Mouse (Mus musculus) adrenal gland, adult (tissue): ENCODE measurements around the gene Gbp8.
"Not testable (repeated sequence)": the region's sequence is repeated elsewhere in the genome, so short reads cannot be mapped to it uniquely, and the experiment has no call there.

Source experiments
- DNase-seq, 2 experiments: peaks; one replicate each; pipeline ENCODE4 v3.0.0; 2022 to 2023; ENCODE audit warnings: low spot score in 1 of 2; ENCODE audit not compliant: inconsistent age in 2 of 2

The Gbp8 gene

GRCm38 (mm10) chr5:105062403-105062802 lies 76.9 kb downstream of the Gbp8 start:
- peak in 1 of 2 experiments; percentile 26 for DNase-seq

DNA sequence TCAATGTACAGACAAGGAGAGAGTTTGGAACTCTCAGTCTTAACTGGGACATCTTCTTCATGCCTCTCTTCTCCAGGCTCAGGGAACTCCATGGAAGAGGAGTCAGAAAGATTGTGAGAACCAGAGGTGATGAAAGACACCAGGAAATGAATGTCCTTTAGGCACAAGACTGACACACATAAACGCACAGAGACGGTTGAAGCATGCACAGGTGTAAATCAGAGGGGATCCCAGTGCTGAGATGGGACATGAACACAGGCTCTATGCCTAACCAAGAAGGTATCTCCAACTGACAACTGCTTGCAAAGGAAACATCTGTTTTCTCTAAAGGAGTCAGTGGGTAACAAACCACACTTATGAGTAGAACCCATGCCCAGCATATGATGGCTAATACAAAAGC lies 79.1 kb downstream of the Gbp8 start:
- DNase-seq = no peak

DNA sequence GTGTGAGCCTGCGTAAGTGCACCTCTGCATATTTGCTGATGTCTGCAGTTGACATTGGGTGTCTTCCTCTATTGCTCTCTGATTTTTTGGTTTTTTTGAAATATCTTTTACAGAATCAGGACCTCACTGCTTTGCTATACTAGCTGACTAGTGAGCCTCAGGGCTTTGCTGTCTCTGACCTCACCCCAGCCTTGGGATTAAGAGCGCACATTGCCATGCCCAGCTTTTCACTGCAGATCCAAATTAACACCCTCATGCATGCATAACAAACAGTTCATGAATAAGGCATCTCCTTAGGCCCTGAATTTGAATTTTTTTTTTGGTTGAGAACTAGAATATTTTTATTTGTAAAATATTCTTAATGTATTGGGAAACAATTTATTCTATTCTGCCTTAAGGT lies 84.1 kb downstream of the Gbp8 start:
- DNase-seq = no peak

DNA sequence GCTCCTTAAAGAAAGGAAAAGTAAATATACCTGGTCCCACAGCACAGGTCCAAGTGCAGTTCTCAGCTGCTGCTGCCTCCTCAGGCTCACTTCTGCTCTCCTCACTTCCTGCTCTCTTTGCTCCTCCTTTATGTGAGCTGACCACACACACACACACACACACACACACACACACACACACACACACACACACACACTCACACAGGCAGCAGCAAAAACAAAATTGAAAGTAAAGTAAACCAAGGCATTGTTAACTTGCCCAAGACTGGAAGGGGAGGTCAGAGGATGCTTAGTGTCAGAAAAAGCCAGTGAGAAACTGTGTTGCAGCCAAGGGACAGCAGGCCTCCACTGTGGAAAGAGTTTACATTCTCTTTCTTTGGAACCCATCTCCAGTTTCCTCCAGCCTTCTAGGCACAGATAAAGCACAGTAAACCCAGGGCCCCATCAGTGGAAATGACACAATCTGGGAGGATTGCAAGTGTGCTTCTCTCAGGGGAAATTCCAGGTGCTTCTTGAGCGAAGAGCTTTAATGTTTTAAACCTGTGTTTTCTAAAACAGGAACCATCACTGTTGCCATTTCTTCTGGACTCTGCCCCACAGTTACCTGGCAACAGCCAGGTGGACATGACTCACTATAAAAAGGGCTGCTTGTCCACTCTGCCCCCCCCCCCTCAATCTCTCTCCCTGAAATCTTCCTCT lies 85.7 kb downstream of the Gbp8 start:
- not testable (repeated sequence) for DNase-seq

DNA sequence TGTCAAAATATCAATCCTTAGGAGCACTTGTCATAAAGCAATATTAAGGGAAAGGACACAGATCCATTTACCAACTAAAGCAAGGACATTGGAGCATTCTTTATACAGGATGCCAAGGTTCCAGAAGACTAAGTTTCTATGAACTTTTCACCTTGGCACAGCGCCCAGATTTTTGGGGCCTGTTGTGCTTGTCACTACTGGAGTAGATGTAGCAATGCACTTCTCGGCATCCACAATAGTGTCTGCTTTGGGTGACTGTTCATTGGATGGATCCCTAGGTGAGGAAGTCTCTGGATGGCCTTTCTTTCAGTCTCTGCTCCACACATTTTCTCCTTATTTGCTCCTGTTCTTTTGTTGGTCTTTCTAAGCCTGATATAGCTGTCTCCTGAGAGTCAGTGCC lies 107.0 kb downstream of the Gbp8 start:
- peak; percentile 29 to 87 for DNase-seq

- DNase-seq = no peak
Observed at GRCm38 (mm10) chr5:105012551-105012950, 126.8 kb downstream of the Gbp8 start.

- no peak for DNase-seq
Observed at GRCm38 (mm10) chr5:105011570-105011969, 127.8 kb downstream of the Gbp8 start.

DNA sequence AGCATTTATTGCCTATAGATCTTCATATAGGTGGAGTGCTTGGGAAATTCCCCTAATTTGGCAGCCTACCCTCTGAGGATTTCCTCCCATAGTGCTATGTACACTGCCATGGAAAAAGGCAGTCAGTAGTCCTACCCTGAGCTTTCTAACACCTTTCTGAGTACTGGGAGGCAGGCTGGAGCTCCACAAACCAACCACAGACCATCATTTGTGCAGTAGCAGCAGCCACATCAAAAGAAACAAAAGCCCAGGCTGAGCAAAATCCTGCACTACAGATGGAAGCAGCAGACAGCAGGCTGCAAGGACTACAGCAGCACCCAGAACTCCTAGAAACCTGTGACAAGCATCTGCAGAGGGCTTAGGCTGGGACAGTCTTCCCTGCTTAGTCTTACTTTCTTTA lies 129.0 kb downstream of the Gbp8 start:
- DNase-seq = no peak

GRCm38 (mm10) chr5:104989411-104989810 lies 149.9 kb downstream of the Gbp8 start:
- no peak for DNase-seq

DNA sequence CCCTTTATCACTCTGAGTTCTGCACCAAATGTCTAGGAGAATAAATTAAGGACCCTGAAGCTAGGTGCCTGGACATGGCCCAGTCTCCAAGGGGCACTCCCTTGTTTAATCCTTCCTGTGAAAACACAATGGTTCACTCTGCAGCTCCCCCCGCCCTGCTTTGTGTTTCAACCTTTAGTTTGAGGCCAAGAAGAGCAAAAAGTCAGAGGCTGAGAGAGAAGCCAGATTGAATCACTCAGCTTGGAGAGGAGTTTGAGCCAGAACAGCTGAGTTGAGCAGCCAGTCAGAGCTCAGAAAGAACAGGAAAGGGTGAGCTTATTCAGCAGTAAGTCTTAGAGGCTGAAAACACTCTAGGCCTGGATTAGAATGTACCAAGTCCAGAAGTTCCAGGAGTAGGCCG lies 151.3 kb downstream of the Gbp8 start:
- peak in 1 of 2 experiments; percentile 28 for DNase-seq

DNA sequence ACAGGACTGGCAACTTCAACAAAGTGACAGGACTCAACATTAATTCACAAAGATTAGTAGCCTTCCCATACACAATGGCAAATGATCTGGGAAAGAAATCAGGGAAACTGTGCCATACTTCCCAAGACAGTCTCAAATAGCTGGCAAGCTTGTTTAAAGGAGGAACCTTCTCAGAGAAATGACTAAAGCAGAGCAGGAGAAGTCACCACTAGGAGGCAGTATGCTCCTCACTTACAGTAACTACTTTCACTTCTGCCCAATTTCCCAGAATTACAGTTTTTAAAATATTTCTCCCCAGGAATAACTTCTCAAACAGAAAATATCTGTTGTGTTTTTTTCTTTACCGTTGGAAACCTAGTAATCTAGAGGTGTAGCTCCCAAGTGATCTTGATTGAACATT lies 152.6 kb downstream of the Gbp8 start:
- peak; percentile 15 to 82 for DNase-seq

- no peak for DNase-seq
Observed at GRCm38 (mm10) chr5:104982535-104982934, 156.8 kb downstream of the Gbp8 start, which contains the start of gene Abcg3. TSS of gene Abcg3 (minus strand) at chr5:104982718.

- no peak for DNase-seq
Observed at GRCm38 (mm10) chr5:104979040-104979513, 160.3 kb downstream of the Gbp8 start.
